ENCODE assay signal across 12 mouse cellular contexts in genomic region chrX:159286765-159287164, GRCm38 (mm10).
DNase-seq lines count a peak whose midpoint lies in the region; ATAC-seq and TF ChIP-seq lines count a peak whose summit lies in the region.
"Had no signal": no experiment of that assay in that cellular context is flagged by ENCODE, and none has a peak within 500 bp of the region (broad histone marks: within the 10 kb centered on the region; RNA-seq: fewer than 3 reads in every experiment).

No protein-coding gene starts in this region.

- intact Hi-C loops in left cerebral cortex, adult 2 months (cut with DNase I) = no loop called here

- ATAC-seq in forebrain, postnatal 0 days = no peak
- no peak for ATAC-seq in forebrain, embryonic 15.5 days (replicated peaks)
- no peak for ATAC-seq in liver, embryonic 14.5 days (ENCODE audit: insufficient read depth)
- no peak for ATAC-seq in midbrain, embryonic 15.5 days (replicated peaks)

- H3K27ac ChIP-seq in forebrain, postnatal 0 days (ENCODE audit: low read depth, low read length) = no peak overlapping the region
- H3K27ac ChIP-seq in forebrain, embryonic 15.5 days (replicated peaks) = no peak overlapping the region
- no peak overlapping the region for H3K27ac ChIP-seq in left cerebral cortex, adult 2 months
- no peak overlapping the region for H3K27ac ChIP-seq in liver, embryonic 14.5 days
- no peak overlapping the region for H3K27ac ChIP-seq in midbrain, embryonic 15.5 days
- H3K27ac ChIP-seq: liver, embryonic 15.5 days had no signal

- no peak overlapping the region for H3K4me2 ChIP-seq in forebrain, postnatal 0 days (ENCODE audit: low read depth)
- H3K4me2 ChIP-seq in forebrain, embryonic 15.5 days (replicated peaks) = no peak overlapping the region
- H3K4me2 ChIP-seq in liver, embryonic 14.5 days (ENCODE audit: low read depth) = no peak overlapping the region
- H3K4me2 ChIP-seq in midbrain, embryonic 15.5 days = no peak overlapping the region
- H3K4me2 ChIP-seq: liver, embryonic 15.5 days had no signal

- 57% methylated on average over 5 of the region's 5 CpGs for WGBS in forebrain, postnatal 0 days
- WGBS in forebrain, embryonic 15.5 days = 68% methylated on average over 5 of the region's 5 CpGs
- WGBS in liver, embryonic 14.5 days (ENCODE audit: insufficient replicate concordance) = 45% methylated on average over 5 of the region's 5 CpGs
- WGBS in midbrain, embryonic 15.5 days = 73% methylated on average over 5 of the region's 5 CpGs

- no peak overlapping the region for H3K9ac ChIP-seq in forebrain, postnatal 0 days
- no peak overlapping the region for H3K9ac ChIP-seq in forebrain, embryonic 15.5 days (replicated peaks)
- H3K9ac ChIP-seq in liver, embryonic 14.5 days (replicated peaks) = no peak overlapping the region
- H3K9ac ChIP-seq in midbrain, embryonic 15.5 days = no peak overlapping the region
- H3K9ac ChIP-seq: liver, embryonic 15.5 days had no signal

- no peaks in the 10 kb centered on the region for H3K27me3 ChIP-seq in forebrain, postnatal 0 days (ENCODE audit: insufficient read depth, low read length)
- no peaks in the 10 kb centered on the region for H3K27me3 ChIP-seq in forebrain, embryonic 15.5 days
- H3K27me3 ChIP-seq in liver, embryonic 14.5 days (ENCODE audit: control insufficient read depth, insufficient read depth, low read length) = no peaks in the 10 kb centered on the region
- H3K27me3 ChIP-seq in midbrain, embryonic 15.5 days (replicated peaks) = no peaks in the 10 kb centered on the region
- H3K27me3 ChIP-seq: liver, embryonic 15.5 days had no signal

- H3K36me3 ChIP-seq in forebrain, postnatal 0 days (ENCODE audit: insufficient read depth) = no peaks in the 10 kb centered on the region
- no peaks in the 10 kb centered on the region for H3K36me3 ChIP-seq in forebrain, embryonic 15.5 days
- no peaks in the 10 kb centered on the region for H3K36me3 ChIP-seq in liver, embryonic 14.5 days (replicated peaks; ENCODE audit: control insufficient read depth, insufficient read depth, low read depth)
- H3K36me3 ChIP-seq in midbrain, embryonic 15.5 days (replicated peaks) = no peaks in the 10 kb centered on the region
- H3K36me3 ChIP-seq: liver, embryonic 15.5 days had no signal

- H3K4me3 ChIP-seq in forebrain, postnatal 0 days (ENCODE audit: low read depth, low read length) = no peak overlapping the region
- H3K4me3 ChIP-seq in forebrain, embryonic 15.5 days = no peak overlapping the region
- H3K4me3 ChIP-seq in left cerebral cortex, adult 2 months = no peak overlapping the region
- no peak overlapping the region for H3K4me3 ChIP-seq in liver, embryonic 14.5 days (ENCODE audit: insufficient read depth in 1 of 2, low read depth in 2 of 2, low read length in 2 of 2)
- no peak overlapping the region for H3K4me3 ChIP-seq in midbrain, embryonic 15.5 days
- H3K4me3 ChIP-seq: liver, embryonic 15.5 days had no signal

- no peak for TF ChIP-seq EP300 in liver, embryonic 14.5 days (IDR thresholded peaks at IDR 0.05; ENCODE audit: low read depth)

- H3K9me3 ChIP-seq in forebrain, postnatal 0 days (ENCODE audit: low read length) = no peaks in the 10 kb centered on the region
- H3K9me3 ChIP-seq in forebrain, embryonic 15.5 days = no peaks in the 10 kb centered on the region
- H3K9me3 ChIP-seq in liver, embryonic 14.5 days (ENCODE audit: control insufficient read depth, low read length) = no peaks in the 10 kb centered on the region
- H3K9me3 ChIP-seq in midbrain, embryonic 15.5 days = no peaks in the 10 kb centered on the region
- H3K9me3 ChIP-seq: liver, embryonic 15.5 days had no signal

- 0 out of 2 replicates have a peak, but pooled peaks have one; percentile 2 for TF ChIP-seq CTCF in forebrain, postnatal 0 days (IDR thresholded peaks at IDR 0.05; ENCODE audit: low read depth)
- peak; percentile 42 for TF ChIP-seq CTCF in left cerebral cortex, adult 2 months (IDR thresholded peaks at IDR 0.05)
- TF ChIP-seq CTCF in liver, embryonic 14.5 days (IDR thresholded peaks at IDR 0.05; ENCODE audit: low read depth) = peak; percentile 39

- no peak for DNase-seq in forebrain, postnatal 0 days
- no peak for DNase-seq in left cerebral cortex, adult 2 months (ENCODE audit: extremely low spot score in 1 of 2, low spot score in 2 of 2)
- DNase-seq in left cerebral cortex, adult 18-20 months (ENCODE audit: low spot score in 2 of 2) = no peak
- DNase-seq in ES-CJ7 (ENCODE audit: low read depth, low spot score) = peak; percentile 17
- DNase-seq in liver, embryonic 14.5 days (ENCODE audit: low read depth in 3 of 3, low spot score in 3 of 3) = no peak
- no peak for DNase-seq in left cerebral cortex, adult 9 months (ENCODE audit: low spot score in 2 of 2)
- DNase-seq: adrenal gland, adult 2 months; cerebellum, adult 9-11 months; heart, adult 11 months had no signal

- H3K4me1 ChIP-seq in forebrain, postnatal 0 days (ENCODE audit: insufficient read depth) = no peaks in the 10 kb centered on the region
- no peaks in the 10 kb centered on the region for H3K4me1 ChIP-seq in forebrain, embryonic 15.5 days
- H3K4me1 ChIP-seq in liver, embryonic 14.5 days (replicated peaks; ENCODE audit: control insufficient read depth in 2 of 2, insufficient read depth in 2 of 2, low read length in 1 of 2) = no peaks in the 10 kb centered on the region
- no peaks in the 10 kb centered on the region for H3K4me1 ChIP-seq in midbrain, embryonic 15.5 days
- H3K4me1 ChIP-seq: liver, embryonic 15.5 days had no signal
